Mouse (Mus musculus) left cerebral cortex, postnatal 10 days (tissue): ENCODE results near the gene Serpina3i. TPM values are rescaled to one million over a fixed set of nuclear protein-coding genes. Genes with fewer than 3 reads are reported as not detected.
"Not testable (repeated sequence)": the region's sequence is repeated elsewhere in the genome, so short reads cannot be mapped to it uniquely, and the experiment has no call there.

ENCODE experiments used
- DNase-seq, 2 experiments: peaks; one replicate each; pipeline ENCODE4 v3.0.0; 2021 to 2022; ENCODE audit warnings: low spot score in 2 of 2, mixed read lengths in 1 of 2; ENCODE audit errors: extremely low spot score in 1 of 2
- intact Hi-C: fragments of 180-260 bp; cut with DNase I; formaldehyde crosslinking; loops from one replicate; pipeline ENCODE4 v1.15.1; 2025
- total RNA-seq, 2 experiments: library from RNA; stranded (reverse); gene quantifications; 2 replicates each; pipeline ENCODE4 v1.2.3; 2021

Gene Serpina3i
- total RNA-seq: under 1 TPM in 1 of 2 experiments, not detected in 1; 0.47 TPM

- no peak for DNase-seq
- intact Hi-C loops: no loop called here
These were observed at the start of gene Serpina3i for GRCm38 (mm10) chr12:104262863-104263262. Gene Serpina3i, plus strand, starts transcription at chr12:104263122.

- intact Hi-C loops: no loop called here
- no peak for DNase-seq
These were observed 49.1 kb upstream of the Serpina3i start for GRCm38 (mm10) chr12:104213689-104214444.

GRCm38 (mm10) chr12:104214445-104214753 lies 48.5 kb upstream of the Serpina3i start, which contains the start of gene Serpina3f:
Gene Serpina3f, plus strand, starts transcription at chr12:104214544.
- no peak for DNase-seq
- intact Hi-C loops: no loop called here

- intact Hi-C loops: no loop called here
- no peak for DNase-seq
These were observed 47.7 kb upstream of the Serpina3i start for GRCm38 (mm10) chr12:104215249-104215648.

- intact Hi-C loops: loop anchor here (1.0 kb wide), 1 partner anchor 20 kb away; no protein-coding TSS in a partner anchor
- no peak for DNase-seq
These were observed 41.3 kb upstream of the Serpina3i start for GRCm38 (mm10) chr12:104221616-104222015.

- intact Hi-C loops: no loop called here
- DNase-seq: no peak
These were observed 39.2 kb upstream of the Serpina3i start for GRCm38 (mm10) chr12:104223690-104224089.

- DNase-seq: no peak
- intact Hi-C loops: no loop called here
These were observed 38.2 kb upstream of the Serpina3i start for GRCm38 (mm10) chr12:104224598-104225300.

- no peak for DNase-seq
- intact Hi-C loops: no loop called here
These were observed 32.2 kb upstream of the Serpina3i start for GRCm38 (mm10) chr12:104230762-104231161.

- DNase-seq: no peak
- intact Hi-C loops: no loop called here
These were observed 27.0 kb upstream of the Serpina3i start, which contains the start of gene Serpina3g for GRCm38 (mm10) chr12:104235915-104236314. Gene Serpina3g, plus strand, starts transcription at chr12:104236245.

- intact Hi-C loops, DNase-seq: not testable (repeated sequence)
These were observed 24.9 kb upstream of the Serpina3i start for GRCm38 (mm10) chr12:104238048-104238447.

GRCm38 (mm10) chr12:104243307-104243706 lies 19.6 kb upstream of the Serpina3i start:
- DNase-seq: no peak
- intact Hi-C loops: no loop called here

GRCm38 (mm10) chr12:104245092-104245491 lies 17.8 kb upstream of the Serpina3i start:
- DNase-seq: peak; percentile 30 to 36
- intact Hi-C loops: loop anchor here (5.0 kb wide), 1 partner anchor 172 kb away; no protein-coding TSS in a partner anchor

GRCm38 (mm10) chr12:104245595-104245994 lies 17.3 kb upstream of the Serpina3i start:
- intact Hi-C loops: loop anchor here (5.0 kb wide), 1 partner anchor 172 kb away; no protein-coding TSS in a partner anchor
- peak in 1 of 2 experiments; percentile 11 for DNase-seq

GRCm38 (mm10) chr12:104247553-104248002 lies 15.3 kb upstream of the Serpina3i start:
- intact Hi-C loops: loop anchor here (5.0 kb wide), 1 partner anchor 170 kb away; no protein-coding TSS in a partner anchor
- no peak for DNase-seq

GRCm38 (mm10) chr12:104248231-104248630 lies 14.7 kb upstream of the Serpina3i start:
- intact Hi-C loops: loop anchor here (5.0 kb wide), 1 partner anchor 169 kb away; no protein-coding TSS in a partner anchor
- no peak for DNase-seq

GRCm38 (mm10) chr12:104261041-104261440 lies 1.9 kb upstream of the Serpina3i start:
- no peak for DNase-seq
- intact Hi-C loops: no loop called here

GRCm38 (mm10) chr12:104266374-104266773 lies 3.5 kb downstream of the Serpina3i start:
- no peak for DNase-seq

GRCm38 (mm10) chr12:104278216-104279055 lies 15.5 kb downstream of the Serpina3i start:
- peak in 1 of 2 experiments; percentile 26 for DNase-seq

More at GRCm38 (mm10) chr12:104266374-104266773, 3.5 kb downstream of the Serpina3i start:
- intact Hi-C loops: no loop called here

GRCm38 (mm10) chr12:104279056-104279435 lies 16.1 kb downstream of the Serpina3i start:
- DNase-seq: no peak
- intact Hi-C loops: no loop called here

More at GRCm38 (mm10) chr12:104278216-104279055, 15.5 kb downstream of the Serpina3i start:
- intact Hi-C loops: no loop called here
